Mouse (Mus musculus): ENCODE results near the gene Tmem176b.

Gene Tmem176b

DNA sequence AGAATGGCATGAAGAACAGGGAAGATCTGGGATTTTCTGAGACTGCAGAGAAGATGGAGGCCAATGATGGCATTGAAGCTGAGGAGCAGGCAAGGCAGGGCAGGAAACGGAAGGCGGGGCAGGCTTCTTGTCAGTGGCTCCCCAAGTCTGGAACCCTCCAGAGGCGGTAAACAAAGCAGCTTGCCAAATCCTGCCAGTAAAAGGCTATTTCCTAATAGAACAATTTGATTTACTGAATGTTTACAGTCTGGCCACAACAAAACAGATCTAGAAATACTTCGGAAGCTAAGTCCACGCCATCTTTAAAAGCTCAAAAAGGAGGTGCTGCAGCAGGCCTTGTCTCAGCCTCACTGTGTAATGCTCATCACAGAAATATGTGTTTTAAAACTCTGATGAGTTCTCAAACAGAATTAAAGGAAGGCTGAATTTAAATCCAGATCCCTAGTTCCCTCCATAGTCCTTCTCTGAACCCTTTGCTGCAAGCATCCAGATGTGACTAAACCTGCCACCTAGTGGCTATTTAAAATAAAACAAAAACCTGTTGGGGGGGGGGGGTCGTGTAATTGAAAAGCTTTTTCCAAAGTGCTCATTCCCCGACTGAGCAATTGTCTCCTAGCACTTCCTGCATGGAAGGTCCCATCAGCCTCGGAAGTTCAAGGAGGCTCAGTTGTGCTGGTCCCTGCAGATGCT is 16.5 kb upstream of the Tmem176b start:
- ChIA-PET POLR2A (interaction anchor here in 1 of 4 experiments (0.7 kb wide), 1 partner anchor 334 kb away, joined by 3 read pairs; no protein-coding TSS in a partner anchor), CTCF (interaction anchor here (0.5 to 1.8 kb wide), 36 partner anchors 10 to 1212 kb away, joined by 3 to 12 read pairs (median 4); partner anchors contain the start of genes Fam221a (in 1 of the 4), Gimap5 (in 1 of the 4), Gimap8 (in 1 of the 4) and Tmem176a (in 1 of the 4))

DNA sequence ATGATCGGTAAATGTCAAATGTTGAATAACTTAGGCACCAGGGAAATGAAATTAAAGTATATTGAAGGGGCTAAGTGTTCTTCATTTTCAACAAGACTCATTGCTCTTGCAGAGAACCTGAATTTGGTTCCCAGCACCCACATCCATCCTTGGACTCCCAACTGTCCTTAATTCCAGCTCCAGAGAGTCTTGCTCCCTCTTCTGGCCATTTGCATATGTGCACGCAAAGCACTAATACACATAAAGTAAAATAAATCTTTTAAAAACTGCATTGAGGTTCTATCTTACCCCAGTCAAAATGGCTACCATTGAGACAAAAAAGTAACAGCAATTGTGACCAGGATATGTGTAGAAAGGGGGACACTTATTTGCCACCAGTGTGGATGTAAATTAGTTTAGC is 12.9 kb upstream of the Tmem176b start:
- POLR2A ChIA-PET = no interaction called here

DNA sequence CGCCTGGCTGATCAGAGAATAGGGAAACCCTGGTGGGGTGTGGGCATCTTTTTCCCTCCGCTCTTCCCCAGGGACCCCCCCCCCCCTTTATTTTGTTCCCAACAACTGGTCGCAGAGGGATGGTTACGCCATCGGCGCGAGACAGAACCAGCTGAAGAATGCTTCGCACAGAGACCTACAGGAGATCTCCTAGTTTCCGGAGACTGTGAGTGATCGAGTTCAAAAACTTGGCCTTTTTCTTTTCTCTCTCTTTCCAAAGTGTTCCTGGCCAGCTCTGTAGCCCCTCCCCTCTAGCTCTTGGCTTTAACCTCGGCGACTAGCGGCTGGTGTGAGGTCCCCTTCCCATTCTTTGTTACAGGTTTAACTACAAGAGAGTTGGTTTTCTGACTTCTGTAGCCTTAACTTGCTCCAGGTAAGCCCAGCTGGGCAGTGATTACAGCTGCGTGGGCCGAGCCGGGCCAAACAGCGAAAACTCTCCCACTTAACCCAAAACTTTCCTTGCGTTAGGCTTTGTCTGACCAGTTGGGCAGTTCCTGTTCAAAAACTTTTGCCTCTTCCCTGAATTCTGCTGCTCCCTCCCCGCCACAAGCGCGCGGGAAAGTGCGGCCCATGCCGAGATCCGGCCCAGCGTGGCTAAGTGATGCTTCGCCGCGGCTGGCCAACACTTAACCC is 10.7 kb upstream of the Tmem176b start:
- CTCF ChIA-PET = interaction anchor here (0.6 to 2.2 kb wide), 9 partner anchors 8 to 1995 kb away, joined by 3 to 15 read pairs (median 5); no protein-coding TSS in a partner anchor
- POLR2A ChIA-PET = interaction anchor here in 2 of 4 experiments (0.6 to 0.7 kb wide), 2 partner anchors 81 to 315 kb away, joined by 3 to 5 read pairs; partner anchors contain the start of gene Gimap3 (in 1 of the 2)

More for the DNA sequence above, 12.9 kb upstream of the Tmem176b start:
- CTCF ChIA-PET = interaction anchor here (0.6 to 2.2 kb wide), 7 partner anchors 10 to 294 kb away, joined by 3 to 13 read pairs (median 4); partner anchors contain the start of gene Gimap8 (in 1 of the 4)

DNA sequence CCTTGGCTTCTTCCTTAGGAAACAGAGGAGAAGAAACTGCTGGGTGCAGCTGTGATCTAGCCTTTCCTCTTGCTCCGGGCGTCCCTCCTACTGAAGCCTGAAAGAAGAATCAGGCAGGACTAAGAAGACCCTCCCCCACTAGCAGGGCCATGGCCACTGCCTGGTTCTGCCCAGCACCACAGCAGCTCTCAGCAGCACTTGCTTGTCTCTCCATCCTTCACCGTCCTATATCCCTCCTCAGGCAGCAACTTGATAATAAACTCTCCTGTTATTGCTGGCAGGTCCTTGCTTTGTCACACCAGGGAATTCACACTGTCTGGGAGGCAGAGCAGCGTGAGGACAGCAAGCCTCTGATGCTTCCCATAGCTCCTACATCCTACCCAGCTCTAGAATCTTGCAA is 3.8 kb upstream of the Tmem176b start:
- ChIA-PET CTCF (interaction anchor here in 2 of 4 experiments (0.7 kb wide), 2 partner anchors 9 to 13 kb away, joined by 3 to 4 read pairs; no protein-coding TSS in a partner anchor), POLR2A (no interaction called here)

DNA sequence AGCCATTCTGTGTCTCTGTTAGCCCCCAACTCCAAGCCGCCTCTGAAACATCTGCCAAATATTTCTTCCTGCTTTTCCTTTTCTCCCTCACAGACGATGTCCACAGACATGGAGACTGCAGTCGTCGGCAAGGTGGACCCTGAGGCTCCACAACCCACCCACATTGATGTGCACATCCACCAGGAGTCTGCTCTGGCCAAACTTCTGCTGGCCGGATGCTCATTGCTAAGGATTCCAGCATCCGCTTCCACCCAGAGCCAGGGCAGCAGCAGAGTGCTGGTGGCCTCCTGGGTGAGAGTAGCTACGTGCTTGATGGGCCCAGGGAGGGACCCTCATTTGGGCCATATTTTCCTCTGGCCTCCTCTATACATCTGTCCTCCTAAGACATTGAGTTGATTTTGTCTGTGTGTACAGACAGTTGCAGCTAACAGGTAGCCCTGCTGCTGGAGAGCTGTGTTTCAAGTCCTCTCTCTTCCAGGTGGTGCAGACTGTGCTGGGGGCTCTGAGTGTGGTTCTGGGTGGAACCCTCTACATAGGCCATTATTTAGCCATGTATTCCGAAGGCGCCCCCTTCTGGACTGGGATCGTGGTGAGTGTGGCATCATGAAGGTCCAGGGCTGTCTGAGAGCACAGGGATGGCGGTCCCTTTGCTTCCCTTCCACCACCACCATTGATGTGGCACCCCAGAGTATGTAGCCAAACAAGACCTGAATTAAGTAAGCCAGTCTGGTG is 981 bp upstream of the Tmem176b start:
- ChIA-PET POLR2A (no interaction called here), CTCF (interaction anchor here in 3 of 4 experiments (0.6 to 1.7 kb wide), 9 partner anchors 17 to 658 kb away, joined by 3 to 6 read pairs (median 3); no protein-coding TSS in a partner anchor)

DNA sequence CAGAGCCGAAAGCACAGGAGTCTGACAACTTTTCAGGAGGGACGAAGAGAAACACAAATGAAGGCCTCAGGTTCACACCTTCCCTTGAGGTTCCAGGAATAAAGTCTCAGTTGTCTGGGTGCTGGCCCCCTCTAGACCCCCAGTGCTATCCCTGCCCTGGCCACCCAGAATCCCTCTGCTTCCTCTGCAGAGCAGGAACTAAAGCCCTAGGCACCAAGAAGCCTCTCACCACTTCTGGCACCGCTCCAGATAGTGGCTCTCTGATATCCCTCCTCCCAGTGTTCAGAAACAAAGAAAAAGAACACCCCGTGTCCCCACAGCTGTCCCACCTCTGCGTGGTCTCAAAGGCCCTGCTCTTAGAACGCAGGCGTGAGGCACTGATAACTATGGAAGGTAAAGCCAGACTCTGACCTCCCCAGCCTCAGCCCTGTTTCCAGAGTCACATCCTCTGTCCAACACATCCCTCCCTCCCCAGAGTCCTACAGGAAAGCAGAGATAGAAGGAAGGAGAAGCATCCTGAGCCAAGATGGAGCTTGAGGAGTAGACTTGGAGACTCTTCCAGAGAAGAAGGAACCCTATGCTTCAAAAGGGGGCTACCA is 826 bp downstream of the Tmem176b start, which contains the start of gene Tmem176a:
Tmem176a (plus strand) TSS at position 549 of the 599 bp plus-strand sequence.
- ChIA-PET CTCF (interaction anchor here in 3 of 4 experiments (1.0 to 1.7 kb wide), 5 partner anchors 18 to 195 kb away, joined by 3 to 8 read pairs (median 6); no protein-coding TSS in a partner anchor), POLR2A (no interaction called here)

DNA sequence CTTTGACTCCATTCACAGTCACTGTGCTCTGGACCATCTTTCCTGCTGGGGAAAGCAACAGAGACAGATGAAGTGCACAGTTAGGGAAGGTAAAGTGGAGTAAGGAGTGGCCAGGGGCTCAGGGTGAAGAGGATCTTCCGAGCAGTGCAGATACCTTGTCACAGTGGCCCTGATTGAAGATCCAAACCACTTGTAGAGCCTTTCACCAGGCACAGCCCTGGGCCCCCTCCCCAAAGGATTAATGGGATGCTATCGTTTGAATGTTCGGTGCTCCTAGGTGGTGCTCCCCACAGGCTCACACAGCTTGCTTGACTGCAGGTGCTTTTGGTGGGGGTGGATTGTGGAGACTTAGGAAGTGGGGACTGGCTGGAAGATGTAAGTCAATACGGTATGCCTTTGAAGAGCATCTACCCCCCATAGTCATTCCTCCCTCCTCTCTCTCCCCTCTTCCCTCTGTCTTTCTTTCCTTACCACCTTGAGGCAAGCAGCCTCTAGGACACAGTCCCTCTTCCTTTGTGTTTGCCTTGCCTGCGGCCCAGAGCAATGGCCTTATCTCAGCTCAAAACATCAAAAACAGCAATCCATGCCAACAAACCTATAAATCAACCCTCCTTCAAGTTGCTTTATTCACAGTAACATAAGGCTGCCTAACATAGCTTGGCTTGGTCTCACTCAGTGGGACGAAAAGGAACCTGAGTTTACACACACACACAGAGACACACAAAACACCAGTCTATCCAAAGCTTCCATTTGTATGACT is 2.8 kb downstream of the Tmem176b start:
- ChIA-PET CTCF (interaction anchor here in 1 of 4 experiments (0.7 to 1.3 kb wide), 2 partner anchors 21 to 22 kb away, joined by 3 to 5 read pairs; no protein-coding TSS in a partner anchor), POLR2A (no interaction called here)

DNA sequence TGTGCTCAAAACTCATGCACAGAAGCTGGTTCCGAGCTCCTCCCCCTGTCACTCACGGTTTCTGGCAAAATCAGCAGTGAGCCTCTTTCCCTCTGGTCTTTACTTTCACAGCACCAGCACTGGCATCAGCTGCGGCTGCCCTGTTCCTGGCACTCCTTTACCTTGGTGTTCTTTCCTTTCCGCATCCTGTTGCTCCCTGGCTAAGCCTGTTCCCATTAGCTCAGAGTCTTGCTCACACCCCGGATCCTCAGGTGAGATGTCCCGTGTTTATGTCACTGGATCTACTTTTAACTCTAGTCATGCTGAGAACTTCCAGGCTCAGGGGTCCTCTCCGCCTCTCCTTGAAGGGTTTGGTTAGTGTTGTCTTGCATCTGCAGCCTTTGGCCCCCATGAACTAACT is 3.8 kb downstream of the Tmem176b start:
- POLR2A ChIA-PET = no interaction called here
- CTCF ChIA-PET = interaction anchor here in 2 of 4 experiments (1.0 to 1.3 kb wide), 2 partner anchors 20 to 23 kb away, joined by 5 read pairs; no protein-coding TSS in a partner anchor

DNA sequence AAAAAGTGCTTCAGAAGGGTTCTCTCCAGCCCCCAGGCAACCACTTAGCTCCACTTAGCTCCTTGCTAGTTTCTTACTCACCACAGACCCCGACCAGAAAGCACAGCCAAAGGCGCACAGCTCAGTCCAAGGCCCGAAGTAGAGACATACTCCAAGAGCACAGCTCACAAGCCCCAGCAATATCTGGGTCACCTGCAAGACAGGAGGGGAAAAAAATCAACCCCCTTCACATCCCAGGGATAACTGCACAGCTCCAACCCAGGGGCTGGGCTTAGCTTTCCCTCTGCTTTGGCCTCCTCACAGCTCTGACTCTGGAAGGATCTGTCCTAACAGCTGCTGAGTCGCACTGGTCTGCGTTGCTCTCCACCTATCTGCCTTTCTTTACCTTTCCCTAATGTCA is 5.2 kb downstream of the Tmem176b start:
- POLR2A ChIA-PET = no interaction called here
- CTCF ChIA-PET = interaction anchor here in 3 of 4 experiments (0.6 to 1.3 kb wide), 4 partner anchors 19 to 150 kb away, joined by 4 to 6 read pairs (median 4); partner anchors contain the start of gene Svs1 (in 1 of the 3)

DNA sequence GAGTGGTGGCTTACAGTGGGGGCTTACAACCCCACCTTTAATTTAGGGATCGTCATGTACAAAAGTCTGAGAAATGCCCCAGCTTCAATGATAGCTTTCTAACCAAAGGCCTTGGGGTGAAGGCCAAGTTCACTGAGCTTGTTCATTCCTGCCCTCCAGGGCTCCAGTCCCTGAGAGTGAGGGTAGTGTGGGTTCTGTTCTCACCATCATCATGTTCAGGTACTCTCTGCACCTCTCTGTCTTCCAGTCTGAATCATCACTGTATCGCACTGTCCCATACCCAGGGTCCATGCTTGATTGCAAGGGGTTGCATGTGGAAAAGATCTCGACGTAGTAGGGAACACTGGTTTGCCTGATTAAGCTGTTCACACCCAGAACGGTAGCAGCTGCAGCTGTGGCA is 6.1 kb downstream of the Tmem176b start:
- CTCF ChIA-PET = interaction anchor here in 2 of 4 experiments (0.6 to 1.1 kb wide), 2 partner anchors 25 to 54 kb away, joined by 3 read pairs; no protein-coding TSS in a partner anchor
- POLR2A ChIA-PET = interaction anchor here in 1 of 4 experiments (0.6 kb wide), 1 partner anchor 159 kb away, joined by 4 read pairs; the partner anchor contains the start of gene Gimap9

DNA sequence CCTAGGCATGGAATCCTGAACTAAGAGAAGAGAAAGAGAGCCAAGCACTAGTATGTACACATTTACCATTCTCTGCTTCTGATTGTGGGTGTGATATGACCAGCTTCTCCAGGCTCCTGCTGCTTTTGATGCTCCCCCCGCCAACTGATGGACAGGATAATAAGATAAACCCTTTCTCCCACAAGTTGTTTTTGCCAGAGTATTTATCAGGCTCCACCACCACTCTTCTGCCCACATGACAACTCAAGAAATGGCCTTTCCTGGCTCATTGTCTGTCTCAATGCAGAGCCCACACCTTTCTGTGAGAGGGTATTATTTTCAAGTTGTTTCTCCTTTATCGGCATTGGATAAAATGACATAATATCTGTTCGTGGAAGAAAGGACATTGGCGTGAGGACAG is 7.8 kb downstream of the Tmem176b start:
- ChIA-PET POLR2A (no interaction called here), CTCF (interaction anchor here in 1 of 4 experiments (1.4 kb wide), 1 partner anchor 16 kb away, joined by 3 read pairs; no protein-coding TSS in a partner anchor)

DNA sequence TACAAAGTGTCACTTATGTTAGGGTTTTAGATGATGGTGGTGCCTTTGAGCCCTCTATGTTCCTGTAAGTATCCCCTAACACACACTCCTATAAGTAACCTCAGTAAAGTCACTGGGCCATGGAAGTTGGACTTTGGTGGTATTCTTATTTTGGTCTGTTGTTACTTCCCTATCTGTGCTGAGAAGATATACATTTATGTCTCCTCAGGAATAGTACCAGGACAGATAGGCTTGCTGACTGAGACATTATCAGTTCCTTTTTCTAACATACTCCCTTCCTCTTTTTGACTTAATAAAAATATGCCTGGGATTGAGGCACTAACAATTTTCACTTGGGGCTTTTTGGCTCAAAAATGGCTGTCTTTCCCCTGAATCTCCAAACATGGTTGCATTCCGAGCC is 8.9 kb downstream of the Tmem176b start:
- CTCF ChIA-PET = interaction anchor here in 1 of 4 experiments (0.6 kb wide), 1 partner anchor 499 kb away, joined by 3 read pairs; no protein-coding TSS in a partner anchor

DNA sequence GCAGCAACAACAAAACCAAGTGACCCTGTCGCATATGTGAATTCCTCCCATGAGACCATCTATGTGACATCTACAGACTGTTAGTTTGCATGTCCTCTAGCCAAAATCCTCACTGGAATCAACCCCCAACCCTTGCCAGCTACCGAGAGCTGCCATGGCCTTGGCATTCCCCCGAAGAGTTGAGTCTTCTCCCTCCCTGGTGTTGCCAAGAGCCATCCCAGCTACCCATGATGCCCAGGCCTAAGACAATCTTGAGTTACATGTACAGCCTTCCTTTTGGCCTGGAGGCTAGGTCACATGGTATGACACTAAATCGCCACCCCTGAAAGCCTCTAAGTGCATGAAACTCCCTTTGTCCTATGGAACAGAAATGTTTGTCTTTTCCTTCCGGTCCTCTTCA is 10.2 kb downstream of the Tmem176b start:
- ChIA-PET POLR2A (no interaction called here), CTCF (no interaction called here)

More for the DNA sequence above, 8.9 kb downstream of the Tmem176b start:
- POLR2A ChIA-PET = no interaction called here

DNA sequence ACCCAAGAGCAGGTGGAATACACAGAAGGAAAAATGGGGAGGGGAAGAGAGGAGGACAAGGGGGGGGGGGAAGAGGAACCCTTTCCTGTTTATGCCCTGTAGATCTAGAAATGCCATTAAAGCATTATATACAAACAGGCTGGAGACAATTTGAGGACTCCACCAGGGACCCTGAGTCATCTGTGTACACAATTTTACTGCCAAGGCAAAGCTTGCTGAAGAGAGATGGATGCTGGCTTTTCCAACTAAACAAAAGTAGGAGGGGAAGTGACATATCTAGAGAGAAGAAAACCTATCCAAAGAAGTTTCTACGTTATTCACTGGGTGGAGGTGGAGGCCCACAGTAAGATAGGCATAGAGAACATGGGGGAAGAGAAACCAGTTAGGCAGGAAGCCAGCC is 11.1 kb downstream of the Tmem176b start:
- POLR2A ChIA-PET = interaction anchor here in 1 of 4 experiments (1.3 kb wide), 1 partner anchor 77 kb away, joined by 3 read pairs; no protein-coding TSS in a partner anchor

DNA sequence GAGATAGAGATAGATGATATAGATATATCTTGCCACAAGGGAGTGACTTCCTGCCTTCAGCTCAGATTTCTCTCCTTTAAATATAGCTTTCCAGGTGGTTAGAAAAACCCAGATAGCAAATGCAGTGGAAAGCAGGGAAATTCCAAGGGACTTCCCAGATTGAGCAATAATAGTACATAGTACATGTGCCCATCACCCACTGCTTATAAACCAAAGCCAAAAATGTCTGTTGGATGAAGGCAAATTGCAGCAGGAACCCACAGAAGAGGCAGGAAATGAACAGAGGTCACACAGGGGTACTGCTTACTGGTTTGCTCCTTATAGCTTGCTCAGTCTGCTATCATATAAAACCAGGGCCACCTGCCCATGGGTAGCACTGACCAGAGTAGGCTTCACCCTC is 11.6 kb downstream of the Tmem176b start:
- ChIA-PET CTCF (interaction anchor here in 2 of 4 experiments (1.0 to 1.5 kb wide), 2 partner anchors 12 kb away, joined by 3 to 5 read pairs; no protein-coding TSS in a partner anchor), POLR2A (interaction anchor here in 2 of 4 experiments (0.6 to 1.3 kb wide), 2 partner anchors 77 to 283 kb away, joined by 3 read pairs; no protein-coding TSS in a partner anchor)

More for the DNA sequence above, 11.1 kb downstream of the Tmem176b start:
- CTCF ChIA-PET = interaction anchor here in 1 of 4 experiments (1.0 kb wide), 1 partner anchor 13 kb away, joined by 3 read pairs; no protein-coding TSS in a partner anchor

DNA sequence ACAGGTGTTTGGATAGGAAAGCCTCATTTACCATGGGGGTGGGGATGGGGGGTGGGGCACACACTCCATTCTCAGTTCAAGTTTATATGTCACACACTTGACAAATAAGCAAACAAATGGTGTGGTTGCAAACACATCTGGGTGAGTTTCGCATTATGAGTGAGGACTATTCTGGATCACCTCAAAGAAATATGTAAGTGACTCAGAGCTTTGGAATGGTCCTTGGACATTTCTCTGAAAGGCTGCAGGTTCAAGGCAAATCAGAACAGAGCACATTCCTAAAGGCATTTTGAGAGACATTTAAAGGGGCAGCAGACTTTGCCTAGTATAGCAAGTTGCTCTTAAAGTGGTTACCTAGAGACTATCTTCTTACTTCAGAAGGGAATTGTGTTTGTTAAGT is 12.3 kb downstream of the Tmem176b start:
- CTCF ChIA-PET = interaction anchor here in 1 of 4 experiments (1.5 kb wide), 1 partner anchor 11 kb away, joined by 5 read pairs; no protein-coding TSS in a partner anchor
- POLR2A ChIA-PET = no interaction called here

DNA sequence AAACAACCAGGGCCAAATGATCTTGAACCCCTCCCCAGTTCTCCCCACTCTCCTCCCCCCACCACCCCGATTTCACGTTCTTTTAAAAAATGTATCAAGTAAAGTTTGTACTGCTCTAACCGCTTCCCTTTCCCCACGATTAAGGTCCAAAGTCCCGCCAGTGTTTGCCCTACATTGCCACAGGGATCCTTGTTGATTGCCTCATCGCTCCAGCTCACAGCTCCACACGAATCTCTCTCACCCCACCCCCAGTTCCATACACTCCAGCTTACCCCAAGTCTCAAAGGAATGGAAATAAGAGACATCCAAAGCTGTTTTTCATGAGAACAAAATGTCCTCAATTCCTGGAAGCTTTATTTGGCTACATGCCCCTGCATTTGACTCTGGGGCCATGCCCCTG is 16.3 kb downstream of the Tmem176b start:
- ChIA-PET CTCF (interaction anchor here in 2 of 4 experiments (1.0 to 1.4 kb wide), 5 partner anchors 10 to 180 kb away, joined by 3 to 4 read pairs (median 3); partner anchors contain the start of gene Gimap8 (in 1 of the 2)), POLR2A (no interaction called here)

Data from embryonic stem cell, embryonic (primary cell).